Mouse (Mus musculus) C2C12 (cell line): ENCODE data around the gene Selenom. TPM values are rescaled to one million over a fixed set of nuclear protein-coding genes. Genes with fewer than 3 reads are reported as not detected.

Experiments used
- H3K27me3 ChIP-seq: one replicate; pipeline ENCODE4 v1.6.1; 2011; ENCODE audit not compliant: control insufficient read depth, insufficient read depth, insufficient read length
- H3K36me3 ChIP-seq: one replicate; pipeline ENCODE4 v1.6.1; 2011; ENCODE audit not compliant: control insufficient read depth, insufficient read depth
- H3K4me3 ChIP-seq: one replicate; pipeline ENCODE4 v1.5.1; 2011; ENCODE audit warnings: mild to moderate bottlenecking, control low read depth; ENCODE audit not compliant: poor library complexity, insufficient read depth, severe bottlenecking
- H3K79me2 ChIP-seq: one replicate; pipeline ENCODE4 v1.6.1; 2011; ENCODE audit not compliant: control insufficient read depth, insufficient read depth
- H3K79me3 ChIP-seq: one replicate; pipeline ENCODE4 v1.6.1; 2011; ENCODE audit warnings: low read depth, control low read depth
- H3ac ChIP-seq: one replicate; pipeline ENCODE3; 2011; ENCODE audit warnings: low read depth; ENCODE audit not compliant: control insufficient read depth, insufficient read length
- CEBPB ChIP-seq: IDR thresholded peaks from one replicate; pipeline ENCODE4 v1.6.1; 2011; ENCODE audit warnings: low read depth, mild to moderate bottlenecking, control low read depth, moderate library complexity
- CTCF ChIP-seq: IDR thresholded peaks from one replicate; pipeline ENCODE4 v1.5.1; 2011; ENCODE audit not compliant: control insufficient read depth, insufficient read depth, insufficient read length
- FOSL1 ChIP-seq: IDR thresholded peaks from one replicate; pipeline ENCODE4 v1.8.0; 2011; ENCODE audit warnings: mild to moderate bottlenecking, low read length; ENCODE audit not compliant: poor library complexity, insufficient read depth, severe bottlenecking
- MAX ChIP-seq: IDR thresholded peaks from one replicate; pipeline ENCODE4 v1.6.1; 2011; ENCODE audit warnings: mild to moderate bottlenecking, control low read depth
- MYOD1 ChIP-seq: IDR thresholded peaks from one replicate; pipeline ENCODE4 v1.6.1; 2011; ENCODE audit warnings: low read depth; ENCODE audit not compliant: control insufficient read depth, insufficient read length
- MYOG ChIP-seq: IDR thresholded peaks from one replicate; pipeline ENCODE4 v1.6.1; 2011; ENCODE audit not compliant: control insufficient read depth, insufficient read length; ENCODE audit errors: extremely low read depth
- USF1 ChIP-seq: IDR thresholded peaks from one replicate; pipeline ENCODE4 v1.6.1; 2011; ENCODE audit warnings: low read depth, mild to moderate bottlenecking, control low read depth, moderate library complexity
- polyA plus RNA-seq: library from polyadenylated mRNA; unstranded; fragments of >200 nt; fragmentation: generic; extraction: Trizol; gene quantifications from one replicate; pipeline ENCODE4 v1.2.1, GENCODE M21; 2012; ENCODE audit warnings: missing spikeins

Gene Selenom
- polyA plus RNA-seq, 1 experiment: 77.0 TPM

GRCm38 (mm10) chr11:3541932-3542331 lies 27.4 kb downstream of the Selenom start:
- no peak overlapping the region for H3ac ChIP-seq
- peaks cover 4% of the 10 kb centered on the region for H3K36me3 ChIP-seq
- peaks cover 19% of the 10 kb centered on the region for H3K79me3 ChIP-seq
- peaks cover 21% of the 10 kb centered on the region for H3K79me2 ChIP-seq
- H3K4me3 ChIP-seq: no peak overlapping the region
- no peaks in the 10 kb centered on the region for H3K27me3 ChIP-seq
- TF ChIP-seq FOSL1 (no peak), CTCF (no peak), MAX (no peak), MYOG (no peak), MYOD1 (no peak), USF1 (no peak), CEBPB (no peak)

- no peak overlapping the region for H3ac ChIP-seq
- no peak overlapping the region for H3K4me3 ChIP-seq
- peaks cover 10% of the 10 kb centered on the region for H3K79me2 ChIP-seq
- peaks cover 8% of the 10 kb centered on the region for H3K79me3 ChIP-seq
- no peaks in the 10 kb centered on the region for H3K36me3 ChIP-seq
- no peaks in the 10 kb centered on the region for H3K27me3 ChIP-seq
- TF ChIP-seq CEBPB (no peak), FOSL1 (no peak), MYOG (no peak), USF1 (no peak), MYOD1 (no peak), CTCF (no peak), MAX (no peak)
These were observed 28.5 kb downstream of the Selenom start for GRCm38 (mm10) chr11:3543001-3543400.

- Histone ChIP-seq H3ac (no peak overlapping the region), H3K27me3 (no peaks in the 10 kb centered on the region), H3K4me3 (no peak overlapping the region), H3K79me3 (no peaks in the 10 kb centered on the region), H3K36me3 (no peaks in the 10 kb centered on the region), H3K79me2 (no peaks in the 10 kb centered on the region)
- TF ChIP-seq MYOG (no peak), CTCF (no peak), CEBPB (no peak)
These were observed 29.9 kb downstream of the Selenom start for GRCm38 (mm10) chr11:3544409-3544808.

GRCm38 (mm10) chr11:3545531-3546241 lies 31.2 kb downstream of the Selenom start:
- no peak for TF ChIP-seq MYOD1
- TF ChIP-seq MYOG: no peak
- no peak for TF ChIP-seq CTCF
- TF ChIP-seq USF1: no peak
- TF ChIP-seq FOSL1: no peak
- no peak for TF ChIP-seq MAX
- TF ChIP-seq CEBPB: no peak
- Histone ChIP-seq H3K79me3 (no peaks in the 10 kb centered on the region), H3K27me3 (no peaks in the 10 kb centered on the region), H3ac (no peak overlapping the region), H3K79me2 (no peaks in the 10 kb centered on the region), H3K36me3 (no peaks in the 10 kb centered on the region), H3K4me3 (no peak overlapping the region)

GRCm38 (mm10) chr11:3546242-3546562 lies 31.7 kb downstream of the Selenom start:
- Histone ChIP-seq H3K79me3 (no peaks in the 10 kb centered on the region), H3K79me2 (no peaks in the 10 kb centered on the region), H3ac (no peak overlapping the region), H3K4me3 (no peak overlapping the region), H3K27me3 (no peaks in the 10 kb centered on the region), H3K36me3 (no peaks in the 10 kb centered on the region)
- TF ChIP-seq MAX (no peak), FOSL1 (no peak), USF1 (no peak), MYOD1 (no peak), CEBPB (no peak), MYOG (no peak)

GRCm38 (mm10) chr11:3547047-3547446 lies 32.6 kb downstream of the Selenom start:
- Histone ChIP-seq H3K79me3 (no peaks in the 10 kb centered on the region), H3K36me3 (no peaks in the 10 kb centered on the region), H3K27me3 (no peaks in the 10 kb centered on the region), H3ac (no peak overlapping the region), H3K4me3 (no peak overlapping the region), H3K79me2 (no peaks in the 10 kb centered on the region)
- TF ChIP-seq FOSL1 (no peak), MYOD1 (no peak), MAX (no peak), MYOG (no peak), CTCF (no peak), CEBPB (no peak), USF1 (no peak)
